ENCODE assay signal across 23 mouse cellular contexts in genomic region chr10:20843277-20843676, GRCm38 (mm10).
A peak's percentile ranks its signal among the peaks of the same experiment; 100 is the strongest.
DNase-seq lines count a peak whose midpoint lies in the region; ATAC-seq and TF ChIP-seq lines count a peak whose summit lies in the region.
"Had no signal": no experiment of that assay in that cellular context is flagged by ENCODE, and none has a peak within 500 bp of the region (broad histone marks: within the 10 kb centered on the region; RNA-seq: fewer than 3 reads in every experiment).

No protein-coding gene starts in this region.

- WGBS in forebrain, embryonic 15.5 days, result 26% methylated on average over 3 of the region's 3 CpGs
- WGBS in forebrain, embryonic 12.5 days, result 67% methylated on average over 3 of the region's 3 CpGs
- 42% methylated on average over 3 of the region's 3 CpGs for WGBS in limb, embryonic 14.5 days
- WGBS in limb, embryonic 10.5 days, result 76% methylated on average over 3 of the region's 3 CpGs
- 46% methylated on average over 3 of the region's 3 CpGs for WGBS in neural tube, embryonic 14.5 days

- H3K4me3 ChIP-seq in forebrain, embryonic 15.5 days, result no peak overlapping the region
- H3K4me3 ChIP-seq in forebrain, embryonic 12.5 days (replicated peaks), result no peak overlapping the region
- H3K4me3 ChIP-seq in limb, embryonic 14.5 days (replicated peaks; ENCODE audit: low read length), result no peak overlapping the region
- H3K4me3 ChIP-seq in limb, embryonic 10.5 days, result no peak overlapping the region
- no peak overlapping the region for H3K4me3 ChIP-seq in neural tube, embryonic 14.5 days (ENCODE audit: low read depth, low read length)
- H3K4me3 ChIP-seq: embryonic facial prominence, embryonic 13.5 days; heart, embryonic 10.5 days; intestine, embryonic 15.5 days; layer of hippocampus, adult 2 months; limb, embryonic 12.5 days; liver, embryonic 12.5 days; stomach, embryonic 15.5 days had no signal

- H3K9ac ChIP-seq in forebrain, embryonic 15.5 days (replicated peaks), result no peak overlapping the region
- H3K9ac ChIP-seq in forebrain, embryonic 12.5 days, result no peak overlapping the region
- H3K9ac ChIP-seq in limb, embryonic 14.5 days (ENCODE audit: low read depth, low read length, severe bottlenecking), result no peak overlapping the region
- H3K9ac ChIP-seq in neural tube, embryonic 14.5 days (replicated peaks; ENCODE audit: low read depth, low read length), result no peak overlapping the region
- H3K9ac ChIP-seq: embryonic facial prominence, embryonic 13.5 days; intestine, embryonic 15.5 days; limb, embryonic 12.5 days; liver, embryonic 12.5 days; stomach, embryonic 15.5 days had no signal

- DNase-seq in limb, embryonic 14.5 days (ENCODE audit: low spot score), result peak; percentile 7
- no peak for DNase-seq in limb, embryonic 10.5 days (ENCODE audit: low spot score)
- DNase-seq in neural tube, embryonic 10.5 days (ENCODE audit: extremely low spot score, low spot score), result no peak
- DNase-seq in cerebellum, postnatal 14 days, result no peak
- DNase-seq: cerebellum, adult 18-20 months; cerebellum, postnatal 25 days; gastrocnemius, postnatal 10 days; heart, postnatal 4 days; kidney, adult 9 months; kidney, postnatal 25 days; lung, adult 18-20 months; thymus, postnatal 25 days had no signal

- ATAC-seq in forebrain, embryonic 15.5 days (replicated peaks), result peak; percentile 71
- ATAC-seq in forebrain, embryonic 12.5 days (ENCODE audit: low FRiP score), result no peak
- ATAC-seq in limb, embryonic 14.5 days (ENCODE audit: low FRiP score, low read depth), result no peak
- ATAC-seq in neural tube, embryonic 14.5 days (ENCODE audit: low read depth), result peak; percentile 41; the same call in 1 of the 2 replicates
- ATAC-seq: intestine, embryonic 15.5 days; liver, embryonic 12.5 days; Patski had no signal

- H3K4me1 ChIP-seq in forebrain, embryonic 15.5 days, result peaks cover 14% of the 10 kb centered on the region
- peaks cover 11% of the 10 kb centered on the region for H3K4me1 ChIP-seq in forebrain, embryonic 12.5 days
- peaks cover 20% of the 10 kb centered on the region for H3K4me1 ChIP-seq in limb, embryonic 14.5 days (ENCODE audit: control insufficient read depth, insufficient read depth, low read length)
- H3K4me1 ChIP-seq in limb, embryonic 10.5 days, result no peaks in the 10 kb centered on the region
- H3K4me1 ChIP-seq in neural tube, embryonic 14.5 days (ENCODE audit: control insufficient read depth, insufficient read depth, low read length), result no peaks in the 10 kb centered on the region
- H3K4me1 ChIP-seq: intestine, embryonic 15.5 days; liver, embryonic 12.5 days; stomach, embryonic 15.5 days had no signal

- H3K4me2 ChIP-seq in forebrain, embryonic 15.5 days (replicated peaks), result no peak overlapping the region
- H3K4me2 ChIP-seq in forebrain, embryonic 12.5 days, result no peak overlapping the region
- H3K4me2 ChIP-seq in limb, embryonic 14.5 days (replicated peaks; ENCODE audit: low read depth, low read length, severe bottlenecking), result no peak overlapping the region
- H3K4me2 ChIP-seq in neural tube, embryonic 14.5 days (ENCODE audit: low read depth, low read length), result no peak overlapping the region
- H3K4me2 ChIP-seq: embryonic facial prominence, embryonic 13.5 days; intestine, embryonic 15.5 days; limb, embryonic 12.5 days; liver, embryonic 12.5 days; stomach, embryonic 15.5 days had no signal

- no peaks in the 10 kb centered on the region for H3K36me3 ChIP-seq in forebrain, embryonic 15.5 days
- no peaks in the 10 kb centered on the region for H3K36me3 ChIP-seq in forebrain, embryonic 12.5 days (replicated peaks)
- no peaks in the 10 kb centered on the region for H3K36me3 ChIP-seq in limb, embryonic 14.5 days (ENCODE audit: control insufficient read depth, insufficient read depth, low read length)
- no peaks in the 10 kb centered on the region for H3K36me3 ChIP-seq in limb, embryonic 10.5 days
- H3K36me3 ChIP-seq in neural tube, embryonic 14.5 days (ENCODE audit: control insufficient read depth, insufficient read depth, low read length), result no peaks in the 10 kb centered on the region
- H3K36me3 ChIP-seq: embryonic facial prominence, embryonic 13.5 days; heart, embryonic 10.5 days; intestine, embryonic 15.5 days; limb, embryonic 12.5 days; liver, embryonic 12.5 days; stomach, embryonic 15.5 days had no signal

- no peaks in the 10 kb centered on the region for H3K9me3 ChIP-seq in forebrain, embryonic 15.5 days
- no peaks in the 10 kb centered on the region for H3K9me3 ChIP-seq in forebrain, embryonic 12.5 days
- H3K9me3 ChIP-seq in limb, embryonic 14.5 days (ENCODE audit: control insufficient read depth, low read length), result no peaks in the 10 kb centered on the region
- H3K9me3 ChIP-seq in limb, embryonic 10.5 days (replicated peaks), result no peaks in the 10 kb centered on the region
- no peaks in the 10 kb centered on the region for H3K9me3 ChIP-seq in neural tube, embryonic 14.5 days (ENCODE audit: control insufficient read depth, low read length)
- H3K9me3 ChIP-seq: embryonic facial prominence, embryonic 13.5 days; heart, embryonic 10.5 days; intestine, embryonic 15.5 days; limb, embryonic 12.5 days; liver, embryonic 12.5 days; stomach, embryonic 15.5 days had no signal

- no peak for TF ChIP-seq POLR2A in limb, embryonic 14.5 days (IDR thresholded peaks at IDR 0.05; ENCODE audit: borderline replicate concordance, extremely low read depth, insufficient read depth, insufficient read length)

- no peaks in the 10 kb centered on the region for H3K27me3 ChIP-seq in forebrain, embryonic 15.5 days
- no peaks in the 10 kb centered on the region for H3K27me3 ChIP-seq in forebrain, embryonic 12.5 days
- H3K27me3 ChIP-seq in limb, embryonic 14.5 days (ENCODE audit: control insufficient read depth, insufficient read depth, low read length), result no peaks in the 10 kb centered on the region
- no peaks in the 10 kb centered on the region for H3K27me3 ChIP-seq in limb, embryonic 10.5 days (ENCODE audit: low read depth, poor library complexity, severe bottlenecking)
- H3K27me3 ChIP-seq in neural tube, embryonic 14.5 days (ENCODE audit: control insufficient read depth, insufficient read depth, low read length), result no peaks in the 10 kb centered on the region
- H3K27me3 ChIP-seq: embryonic facial prominence, embryonic 13.5 days; intestine, embryonic 15.5 days; limb, embryonic 12.5 days; liver, embryonic 12.5 days; Patski; stomach, embryonic 15.5 days had no signal

- H3K27ac ChIP-seq in forebrain, embryonic 15.5 days (replicated peaks), result no peak overlapping the region
- no peak overlapping the region for H3K27ac ChIP-seq in forebrain, embryonic 12.5 days
- H3K27ac ChIP-seq in limb, embryonic 14.5 days (replicated peaks; ENCODE audit: low read depth, low read length), result no peak overlapping the region
- H3K27ac ChIP-seq in limb, embryonic 10.5 days, result no peak overlapping the region
- H3K27ac ChIP-seq in neural tube, embryonic 14.5 days (ENCODE audit: low read depth, low read length), result no peak overlapping the region
- H3K27ac ChIP-seq: embryonic facial prominence, embryonic 13.5 days; heart, embryonic 10.5 days; intestine, embryonic 15.5 days; layer of hippocampus, adult 2 months; limb, embryonic 12.5 days; liver, embryonic 12.5 days; stomach, embryonic 15.5 days had no signal

Comparison
In these comparisons a context has a peak if more than half of its experiments do, and no peak if none do; other contexts are left out.
1. ATAC-seq: peak in forebrain, embryonic 15.5 days (single experiment) and neural tube, embryonic 14.5 days (single experiment); none in forebrain, embryonic 12.5 days (single experiment) and limb, embryonic 14.5 days (single experiment).